Mouse (Mus musculus): Measurements from ENCODE around the gene Aipl1. TPM values are rescaled to one million over a fixed set of nuclear protein-coding genes. Genes with fewer than 3 reads are reported as not detected.

The Aipl1 gene
- polyA plus RNA-seq, 1 experiment from 2014 or later, result 1.0 TPM

DNA sequence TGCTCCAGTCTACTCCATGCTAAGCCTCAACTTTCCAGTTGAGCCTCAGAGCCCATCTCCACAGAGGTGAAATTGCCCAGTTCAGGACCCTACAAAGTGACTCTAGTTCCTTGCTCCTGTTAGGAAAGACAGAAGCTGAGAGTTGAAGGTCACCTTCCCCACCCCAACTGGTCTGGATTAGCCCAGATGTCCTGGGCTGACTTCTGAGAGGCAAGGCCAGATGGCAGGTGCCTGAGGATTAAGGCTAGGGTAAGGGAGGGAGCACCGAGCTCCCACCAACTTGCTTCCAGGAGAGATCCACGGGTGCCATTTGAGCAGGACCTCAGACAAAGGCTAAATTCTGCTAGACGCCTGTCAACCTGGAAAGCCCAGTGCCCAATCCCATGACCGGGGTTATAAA, 5.2 kb downstream of the Aipl1 start:
- Histone ChIP-seq H3K4me3 (no peak overlapping the region), H3K27me3 (replicated peaks) (peaks cover 31% of the 10 kb centered on the region), H3K9me3 (replicated peaks) (no peaks in the 10 kb centered on the region), H3K4me1 (replicated peaks) (peaks cover 29% of the 10 kb centered on the region), H3K36me3 (no peaks in the 10 kb centered on the region), H3K27ac (ENCODE audit: poor library complexity, severe bottlenecking) (no peak overlapping the region), H3K9ac (no peak overlapping the region), H3K4me2 (no peak overlapping the region)
- 64% methylated on average over 4 of the region's 4 CpGs for WGBS
- no peak for ATAC-seq (ENCODE audit: insufficient number of reproducible peaks, low FRiP score)

DNA sequence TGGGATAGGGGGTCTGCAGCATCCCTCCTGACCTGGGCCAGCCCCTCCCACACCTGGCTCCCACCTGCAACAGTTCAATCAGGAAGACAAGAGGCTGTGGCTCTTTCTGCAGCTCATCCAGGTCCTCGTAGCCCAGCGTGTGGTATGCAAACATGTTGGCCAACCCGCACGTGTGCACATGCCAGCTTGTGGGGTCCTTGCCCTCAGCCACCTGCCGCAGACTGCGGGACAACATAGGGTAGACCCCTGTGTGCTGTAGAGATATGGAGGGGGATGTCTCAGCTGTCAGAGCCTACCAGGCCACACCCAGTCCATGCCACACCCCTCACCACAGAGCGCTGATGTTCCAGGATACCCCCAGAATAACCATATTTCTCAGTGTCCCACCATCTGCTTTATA, 6.0 kb downstream of the Aipl1 start:
- H3K27me3 ChIP-seq (replicated peaks), result peaks cover 31% of the 10 kb centered on the region
- H3K9me3 ChIP-seq (replicated peaks), result no peaks in the 10 kb centered on the region
- ATAC-seq (ENCODE audit: insufficient number of reproducible peaks, low FRiP score), result no peak
- no peak overlapping the region for H3K4me2 ChIP-seq
- WGBS, result 63% methylated on average over 7 of the region's 7 CpGs
- H3K36me3 ChIP-seq, result no peaks in the 10 kb centered on the region
- H3K9ac ChIP-seq, result no peak overlapping the region
- peaks cover 29% of the 10 kb centered on the region for H3K4me1 ChIP-seq (replicated peaks)
- no peak overlapping the region for H3K4me3 ChIP-seq
- H3K27ac ChIP-seq (ENCODE audit: poor library complexity, severe bottlenecking), result no peak overlapping the region

DNA sequence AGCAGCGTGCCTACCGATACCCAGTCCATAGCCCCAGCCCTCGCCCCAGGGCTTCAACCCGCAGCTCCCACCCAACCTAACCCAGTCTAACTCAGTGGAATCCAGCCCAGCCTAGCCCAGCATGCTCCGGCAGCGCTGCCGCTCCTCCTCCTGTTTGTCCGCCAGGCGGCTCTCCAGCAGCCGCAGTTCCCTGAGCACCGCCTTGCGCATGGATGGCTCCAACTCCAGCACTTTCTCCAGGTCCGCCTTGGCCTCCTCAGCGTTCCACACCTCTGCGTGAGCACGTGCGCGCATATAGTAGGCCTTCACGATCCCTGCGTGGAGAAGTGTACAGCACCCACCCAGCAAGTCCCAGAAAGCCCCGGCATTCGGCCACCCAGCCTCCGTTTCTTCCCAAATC, 8.2 kb downstream of the Aipl1 start:
- H3K27ac ChIP-seq (ENCODE audit: poor library complexity, severe bottlenecking), result no peak overlapping the region
- no peaks in the 10 kb centered on the region for H3K36me3 ChIP-seq
- ATAC-seq (ENCODE audit: insufficient number of reproducible peaks, low FRiP score), result no peak
- no peak overlapping the region for H3K9ac ChIP-seq
- H3K27me3 ChIP-seq (replicated peaks), result peaks cover 31% of the 10 kb centered on the region
- no peak overlapping the region for H3K4me2 ChIP-seq
- H3K4me3 ChIP-seq, result no peak overlapping the region
- WGBS, result 19% methylated on average over 23 of the region's 23 CpGs
- no peaks in the 10 kb centered on the region for H3K9me3 ChIP-seq (replicated peaks)
- peaks cover 18% of the 10 kb centered on the region for H3K4me1 ChIP-seq (replicated peaks)

DNA sequence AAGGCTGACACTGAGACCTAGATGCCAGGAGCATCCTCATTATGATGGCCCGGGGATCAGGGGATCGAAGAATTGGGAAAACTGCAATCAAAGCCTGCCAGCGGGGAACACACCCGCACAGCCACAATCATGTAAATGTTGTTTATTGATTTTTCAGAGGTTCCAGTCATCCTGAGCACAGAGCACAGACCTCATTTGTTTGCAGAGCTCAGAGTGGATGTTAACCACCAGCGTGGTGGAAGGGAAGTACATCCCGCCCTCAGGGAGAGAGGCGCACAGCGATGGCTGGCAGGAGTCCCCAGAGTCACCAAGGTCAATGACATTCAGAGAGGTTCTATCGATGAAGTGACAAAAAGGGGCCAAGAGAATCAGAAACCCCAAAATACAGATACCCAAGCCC, 9.5 kb downstream of the Aipl1 start:
- H3K4me1 ChIP-seq (replicated peaks), result peaks cover 22% of the 10 kb centered on the region
- H3K36me3 ChIP-seq, result no peaks in the 10 kb centered on the region
- ATAC-seq (ENCODE audit: insufficient number of reproducible peaks, low FRiP score), result no peak
- H3K4me3 ChIP-seq, result no peak overlapping the region
- no peak overlapping the region for H3K4me2 ChIP-seq
- peaks cover 31% of the 10 kb centered on the region for H3K27me3 ChIP-seq (replicated peaks)
- no peak overlapping the region for H3K27ac ChIP-seq (ENCODE audit: poor library complexity, severe bottlenecking)
- H3K9me3 ChIP-seq (replicated peaks), result no peaks in the 10 kb centered on the region
- 86% methylated on average over 9 of the region's 9 CpGs for WGBS
- H3K9ac ChIP-seq, result no peak overlapping the region

DNA sequence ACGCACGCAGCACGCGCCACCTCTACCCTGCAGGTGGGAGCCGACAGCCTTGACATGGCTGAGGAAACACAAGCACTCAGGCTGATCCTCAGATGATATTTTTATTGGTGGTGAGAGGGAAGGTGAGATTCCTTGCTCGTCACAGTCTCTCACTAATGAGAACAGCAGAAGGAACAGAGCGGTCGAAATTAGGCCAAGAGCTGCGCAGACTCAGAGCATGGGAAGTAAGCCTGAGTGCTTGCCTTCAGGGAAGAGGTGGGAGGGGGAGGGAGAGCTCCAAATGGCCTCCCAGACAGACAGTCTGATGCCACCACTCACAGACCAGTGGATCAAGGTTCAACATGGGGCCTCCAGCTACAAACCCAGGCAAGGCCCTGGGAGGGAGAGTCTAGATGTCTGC, 10.8 kb downstream of the Aipl1 start:
- no peak overlapping the region for H3K4me2 ChIP-seq
- no peak overlapping the region for H3K9ac ChIP-seq
- H3K9me3 ChIP-seq (replicated peaks), result no peaks in the 10 kb centered on the region
- H3K4me3 ChIP-seq, result no peak overlapping the region
- no peak for ATAC-seq (ENCODE audit: insufficient number of reproducible peaks, low FRiP score)
- WGBS, result 82% methylated on average over 9 of the region's 9 CpGs
- H3K27me3 ChIP-seq (replicated peaks), result peaks cover 31% of the 10 kb centered on the region
- no peaks in the 10 kb centered on the region for H3K36me3 ChIP-seq
- peaks cover 17% of the 10 kb centered on the region for H3K4me1 ChIP-seq (replicated peaks)
- no peak overlapping the region for H3K27ac ChIP-seq (ENCODE audit: poor library complexity, severe bottlenecking)

DNA sequence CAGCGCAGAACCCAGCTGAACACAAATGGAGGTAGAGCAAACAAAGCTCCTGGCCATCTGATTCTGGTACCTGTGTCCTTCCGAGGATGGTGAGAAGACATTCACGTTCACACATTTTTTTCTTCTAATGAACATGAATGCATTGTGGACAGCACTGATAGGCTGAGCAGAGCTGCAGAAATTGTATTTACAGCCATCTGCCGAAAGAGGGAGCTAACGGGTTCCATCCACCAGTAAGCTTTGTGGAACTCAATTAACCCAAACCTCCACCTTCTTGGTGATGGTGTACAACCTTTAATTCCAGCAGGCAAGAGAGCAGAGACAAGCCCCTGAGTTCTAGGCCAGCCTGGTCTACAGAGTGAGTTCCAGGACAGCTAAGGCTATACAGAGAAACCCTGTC, 11.5 kb downstream of the Aipl1 start:
- no peak for ATAC-seq (ENCODE audit: insufficient number of reproducible peaks, low FRiP score)
- Histone ChIP-seq H3K4me3 (no peak overlapping the region), H3K27ac (ENCODE audit: poor library complexity, severe bottlenecking) (no peak overlapping the region), H3K4me1 (replicated peaks) (peaks cover 16% of the 10 kb centered on the region), H3K4me2 (no peak overlapping the region), H3K36me3 (no peaks in the 10 kb centered on the region), H3K27me3 (replicated peaks) (peaks cover 31% of the 10 kb centered on the region), H3K9ac (no peak overlapping the region), H3K9me3 (replicated peaks) (no peaks in the 10 kb centered on the region)
- 33% methylated on average over 5 of the region's 5 CpGs for WGBS

DNA sequence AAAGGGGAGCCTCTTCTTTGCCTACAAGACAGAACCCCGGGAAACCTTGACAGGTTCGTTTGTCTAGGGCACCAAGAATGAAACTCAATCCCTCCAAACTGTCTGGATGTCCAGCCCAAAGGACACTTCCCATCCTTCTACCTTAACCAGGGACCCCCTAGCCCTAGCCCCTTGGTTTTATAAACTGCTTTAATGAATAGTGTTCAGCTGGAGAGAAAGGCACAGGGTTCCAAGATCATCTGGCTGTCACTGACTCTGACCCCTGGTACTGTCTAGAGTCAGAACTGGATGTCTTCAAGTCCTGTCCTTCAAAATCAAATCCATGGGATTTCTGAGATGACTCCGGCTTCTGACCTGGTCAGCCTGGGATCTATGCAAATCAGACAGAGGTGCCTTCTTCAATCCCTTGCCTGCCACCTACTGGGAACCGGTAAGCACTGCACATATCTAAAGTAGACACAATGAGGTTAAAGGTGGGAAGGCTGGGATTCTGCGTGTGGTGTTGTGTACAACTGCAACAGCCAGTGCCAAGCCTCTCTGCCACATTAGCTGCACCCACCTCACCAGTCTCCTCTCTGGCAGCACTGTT, 13.0 kb downstream of the Aipl1 start:
- no peak overlapping the region for H3K27ac ChIP-seq (ENCODE audit: poor library complexity, severe bottlenecking)
- 30% methylated on average over 5 of the region's 5 CpGs for WGBS
- peaks cover 15% of the 10 kb centered on the region; the same call in 1 of the 2 replicates for H3K27me3 ChIP-seq (replicated peaks)
- ATAC-seq (ENCODE audit: insufficient number of reproducible peaks, low FRiP score), result no peak
- no peaks in the 10 kb centered on the region for H3K36me3 ChIP-seq
- no peaks in the 10 kb centered on the region for H3K9me3 ChIP-seq (replicated peaks)
- no peak overlapping the region for H3K4me2 ChIP-seq
- H3K9ac ChIP-seq, result no peak overlapping the region
- H3K4me3 ChIP-seq, result no peak overlapping the region
- peaks cover 17% of the 10 kb centered on the region for H3K4me1 ChIP-seq (replicated peaks)

DNA sequence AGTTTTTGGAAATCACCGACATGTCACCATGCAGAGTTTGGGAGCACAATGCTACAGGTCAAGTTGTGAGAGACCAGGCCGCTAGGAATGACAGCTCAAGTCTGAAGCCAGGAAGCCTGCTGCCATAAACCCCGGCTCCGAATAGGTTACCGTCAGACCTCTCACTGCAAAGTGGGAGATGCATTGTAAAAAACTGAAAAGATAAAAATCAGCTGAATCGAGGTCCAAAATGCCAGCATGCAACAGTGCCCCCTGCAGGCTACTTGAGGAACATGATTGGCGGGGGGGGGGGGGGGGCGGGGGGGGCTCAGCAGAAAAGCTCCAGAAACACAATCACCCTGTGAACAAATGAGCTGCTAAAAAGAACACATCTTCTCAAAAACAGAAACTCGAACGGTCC, 13.7 kb downstream of the Aipl1 start:
- Histone ChIP-seq H3K9me3 (replicated peaks) (no peaks in the 10 kb centered on the region), H3K27me3 (replicated peaks) (peaks cover 9% of the 10 kb centered on the region; the same call in 1 of the 2 replicates), H3K9ac (no peak overlapping the region), H3K4me1 (replicated peaks) (peaks cover 17% of the 10 kb centered on the region), H3K4me3 (no peak overlapping the region), H3K27ac (ENCODE audit: poor library complexity, severe bottlenecking) (no peak overlapping the region), H3K36me3 (no peaks in the 10 kb centered on the region), H3K4me2 (no peak overlapping the region)
- WGBS, result 48% methylated on average over 10 of the region's 10 CpGs
- ATAC-seq (ENCODE audit: insufficient number of reproducible peaks, low FRiP score), result no peak

DNA sequence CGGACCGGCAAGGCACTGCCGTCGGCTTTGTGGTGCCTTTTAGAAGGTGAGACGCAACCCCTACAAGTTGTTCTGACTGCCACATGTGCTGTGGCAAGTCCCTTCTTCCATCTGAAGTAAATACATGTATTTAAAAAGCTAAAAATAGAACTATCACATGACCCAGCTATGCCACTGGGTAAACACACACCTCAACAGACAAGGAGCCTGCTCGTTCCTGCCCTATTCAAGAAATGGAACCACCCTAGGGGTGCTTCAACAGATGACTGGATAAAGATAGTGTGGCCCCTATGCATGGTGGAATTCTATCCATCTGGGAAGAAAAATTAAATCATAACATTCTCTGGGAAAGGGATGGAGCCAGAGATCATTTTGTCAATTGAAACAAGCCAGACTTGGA, 14.5 kb downstream of the Aipl1 start:
- Histone ChIP-seq H3K36me3 (no peaks in the 10 kb centered on the region), H3K4me2 (no peak overlapping the region), H3K9me3 (replicated peaks) (no peaks in the 10 kb centered on the region), H3K4me1 (replicated peaks) (peaks cover 17% of the 10 kb centered on the region), H3K9ac (no peak overlapping the region), H3K27me3 (replicated peaks) (peaks cover 6% of the 10 kb centered on the region; the same call in 1 of the 2 replicates), H3K4me3 (no peak overlapping the region), H3K27ac (ENCODE audit: poor library complexity, severe bottlenecking) (no peak overlapping the region)
- no peak for ATAC-seq (ENCODE audit: insufficient number of reproducible peaks, low FRiP score)
- WGBS, result 75% methylated on average over 6 of the region's 6 CpGs

DNA sequence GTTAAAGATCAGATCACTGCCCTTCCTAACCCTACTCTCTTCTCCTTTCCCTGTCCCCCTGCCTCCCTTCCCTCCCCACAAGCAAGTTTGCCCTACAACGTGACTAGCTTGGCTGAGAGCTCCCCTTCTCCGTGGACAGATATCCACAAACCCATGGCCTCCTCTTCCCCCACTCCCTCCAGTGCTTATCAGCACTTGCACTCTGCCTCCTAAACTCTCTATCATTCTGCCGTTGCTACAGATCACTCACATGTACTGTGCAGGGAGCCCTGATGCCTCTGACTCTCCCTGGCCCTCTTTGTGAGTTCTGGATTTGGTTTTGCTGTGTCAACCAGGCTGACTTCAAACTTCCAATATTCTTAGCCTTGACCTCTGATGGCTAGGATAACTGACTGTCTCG, 16.3 kb downstream of the Aipl1 start:
- ATAC-seq (ENCODE audit: insufficient number of reproducible peaks, low FRiP score), result no peak
- H3K27me3 ChIP-seq (replicated peaks), result no peaks in the 10 kb centered on the region
- H3K4me3 ChIP-seq, result no peak overlapping the region
- no peaks in the 10 kb centered on the region for H3K9me3 ChIP-seq (replicated peaks)
- H3K36me3 ChIP-seq, result no peaks in the 10 kb centered on the region
- 32% methylated on average over 4 of the region's 4 CpGs for WGBS
- no peak overlapping the region for H3K27ac ChIP-seq (ENCODE audit: poor library complexity, severe bottlenecking)
- H3K9ac ChIP-seq, result no peak overlapping the region
- peaks cover 17% of the 10 kb centered on the region for H3K4me1 ChIP-seq (replicated peaks)
- H3K4me2 ChIP-seq, result no peak overlapping the region

DNA sequence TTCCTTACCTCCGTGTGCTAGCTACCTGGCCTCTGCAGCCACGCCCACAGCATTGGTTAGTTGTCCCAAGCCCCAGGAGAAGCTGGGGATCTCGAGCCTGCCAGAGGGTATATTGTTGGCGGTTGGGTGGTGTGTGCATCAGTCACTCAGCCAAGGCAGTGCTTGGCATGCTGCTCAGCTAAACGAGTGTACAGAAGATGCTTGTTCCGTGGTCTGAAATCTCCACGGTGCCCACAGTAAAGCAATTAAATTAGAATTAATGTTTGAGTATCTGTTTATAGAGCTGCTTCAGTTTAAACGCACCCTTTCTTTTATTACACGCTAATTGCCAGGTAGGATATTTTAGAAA, 20.1 kb downstream of the Aipl1 start:
- Histone ChIP-seq H3K4me1 (replicated peaks) (0 out of 2 replicates have a peak, but pooled peaks cover 10% of the 10 kb centered on the region), H3K9me3 (replicated peaks) (no peaks in the 10 kb centered on the region), H3K27ac (ENCODE audit: poor library complexity, severe bottlenecking) (no peak overlapping the region), H3K36me3 (no peaks in the 10 kb centered on the region), H3K27me3 (replicated peaks) (no peaks in the 10 kb centered on the region), H3K4me3 (no peak overlapping the region), H3K9ac (no peak overlapping the region), H3K4me2 (no peak overlapping the region)
- no peak for ATAC-seq (ENCODE audit: insufficient number of reproducible peaks, low FRiP score)
- 76% methylated on average over 9 of the region's 9 CpGs for WGBS

DNA sequence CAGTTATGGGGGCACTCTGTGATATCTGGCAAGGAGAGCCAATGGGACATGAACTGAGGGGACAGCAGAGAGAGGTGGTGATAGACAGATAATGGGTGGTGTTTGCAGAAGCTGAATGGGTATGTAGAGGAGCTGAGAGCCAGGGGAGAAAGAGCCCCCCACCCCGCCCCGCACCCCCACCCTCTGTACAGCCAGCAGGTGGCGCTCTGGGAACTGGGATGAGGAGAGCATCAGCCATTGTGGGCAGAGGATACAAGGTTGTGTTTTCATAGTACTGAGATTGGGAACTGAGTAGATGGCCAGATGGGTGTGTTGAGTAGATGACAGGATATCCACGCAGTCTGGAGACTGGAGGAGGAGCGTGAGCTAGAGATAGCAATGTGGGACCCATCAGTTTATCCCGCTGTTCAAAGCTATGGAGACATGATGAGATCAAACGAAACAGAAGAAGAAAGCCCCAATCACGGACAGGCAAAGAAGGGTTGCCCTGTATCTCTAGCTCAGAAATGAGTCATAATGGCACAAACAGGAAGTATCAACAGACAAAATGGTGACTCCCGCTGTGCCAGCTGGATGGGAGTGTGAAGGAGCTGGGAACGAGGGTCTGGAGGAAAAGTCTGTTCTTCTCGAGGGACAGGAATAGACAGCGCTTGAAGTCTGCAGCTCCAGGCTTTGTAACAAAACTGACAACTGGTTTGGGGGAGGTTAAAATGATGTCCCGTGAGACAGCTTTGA, 20.6 kb downstream of the Aipl1 start:
- no peaks in the 10 kb centered on the region for H3K9me3 ChIP-seq (replicated peaks)
- no peak for ATAC-seq (ENCODE audit: insufficient number of reproducible peaks, low FRiP score)
- H3K27me3 ChIP-seq (replicated peaks), result no peaks in the 10 kb centered on the region
- WGBS, result 74% methylated on average over 13 of the region's 13 CpGs
- no peak overlapping the region for H3K27ac ChIP-seq (ENCODE audit: poor library complexity, severe bottlenecking)
- 0 out of 2 replicates have a peak, but pooled peaks cover 7% of the 10 kb centered on the region for H3K4me1 ChIP-seq (replicated peaks)
- H3K4me3 ChIP-seq, result no peak overlapping the region
- no peaks in the 10 kb centered on the region for H3K36me3 ChIP-seq
- no peak overlapping the region for H3K4me2 ChIP-seq
- no peak overlapping the region for H3K9ac ChIP-seq
